Comparison of ENCODE assay signal across 8 mouse cellular contexts in the genomic region with DNA sequence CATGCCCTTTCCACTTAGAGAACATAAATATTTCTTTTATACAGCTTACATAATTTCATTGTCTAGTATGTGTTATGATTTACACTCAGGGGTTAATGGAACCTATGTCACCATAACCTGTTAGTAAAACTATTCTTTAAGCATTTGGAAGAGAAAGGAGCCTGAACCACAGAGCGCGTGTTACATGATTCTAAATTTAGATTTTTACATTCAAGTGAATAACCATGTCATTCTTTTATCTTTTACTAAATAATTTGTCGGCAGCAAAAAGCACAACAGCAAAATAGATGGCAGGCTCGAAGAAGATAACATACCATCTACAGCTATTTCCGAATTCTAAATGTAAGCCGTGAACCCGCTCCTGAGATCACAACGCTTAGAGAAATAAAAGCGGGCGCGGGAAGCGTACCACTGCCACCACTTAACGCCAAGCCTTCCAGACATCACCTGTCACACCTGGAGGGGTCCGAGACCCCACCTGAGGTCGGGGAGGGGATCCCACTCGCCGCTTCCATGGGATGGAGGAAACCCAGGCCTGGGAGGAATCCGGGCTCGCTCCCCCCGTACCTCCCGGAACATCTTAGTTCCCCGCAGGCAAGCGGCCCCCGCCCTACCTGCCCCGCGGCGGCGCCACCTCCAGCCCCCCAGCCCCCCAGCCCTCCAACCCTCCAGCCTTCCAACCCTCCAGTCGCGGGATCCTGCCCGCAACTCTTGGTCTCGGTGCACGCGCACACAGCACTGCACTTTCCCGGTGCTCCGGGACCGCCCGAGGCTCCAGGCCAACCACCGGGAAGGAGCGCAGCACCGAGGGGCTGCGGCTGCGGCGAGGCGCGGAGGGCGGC. TPM values are rescaled to one million over a fixed set of nuclear protein-coding genes. Genes with fewer than 3 reads are reported as not detected.
A peak's percentile ranks its signal among the peaks of the same experiment; 100 is the strongest.
DNase-seq lines count a peak whose midpoint lies in the region; ATAC-seq and TF ChIP-seq lines count a peak whose summit lies in the region.

No protein-coding gene starts in this region.

- no peak for ATAC-seq in heart, embryonic 13.5 days (ENCODE audit: extremely low read depth, insufficient number of reproducible peaks, low FRiP score, low TSS enrichment)
- peak; percentile 12 for ATAC-seq in CD4-positive, CD25-positive, alpha-beta regulatory T cell, adult 4 months
- peak; percentile 43 for ATAC-seq in heart, postnatal 0 days (ENCODE audit: insufficient read depth, low read depth)
- ATAC-seq in liver, postnatal 0 days = peak; percentile 58

- H3K4me2 ChIP-seq in heart, embryonic 13.5 days = peak overlapping the region; percentile 97
- H3K4me2 ChIP-seq in heart, postnatal 0 days (ENCODE audit: low read depth, low read length) = peak overlapping the region; percentile 98
- peak overlapping the region; percentile 97 for H3K4me2 ChIP-seq in liver, postnatal 0 days (ENCODE audit: low read depth, low read length)

- WGBS in heart, embryonic 13.5 days = 3% methylated on average over 41 of the region's 47 CpGs
- 2% methylated on average over 45 of the region's 47 CpGs for WGBS in heart, postnatal 0 days
- 3% methylated on average over 40 of the region's 47 CpGs for WGBS in liver, postnatal 0 days (ENCODE audit: insufficient replicate concordance)

- TF ChIP-seq EP300 in heart, postnatal 0 days (IDR thresholded peaks at IDR 0.05; ENCODE audit: low read depth) = no peak
- TF ChIP-seq EP300 in liver, postnatal 0 days (IDR thresholded peaks at IDR 0.05; ENCODE audit: low read depth) = no peak

- no peaks in the 10 kb centered on the region for H3K9me3 ChIP-seq in heart, embryonic 13.5 days
- no peaks in the 10 kb centered on the region for H3K9me3 ChIP-seq in heart, postnatal 0 days (replicated peaks; ENCODE audit: control insufficient read depth, low read length)
- H3K9me3 ChIP-seq in liver, postnatal 0 days (ENCODE audit: low read length) = no peaks in the 10 kb centered on the region

- peak overlapping the region; percentile 87 for H3K9ac ChIP-seq in heart, embryonic 13.5 days
- peak overlapping the region; percentile 84 for H3K9ac ChIP-seq in heart, postnatal 0 days (replicated peaks; ENCODE audit: low read depth, low read length)
- H3K9ac ChIP-seq in liver, postnatal 0 days (replicated peaks) = peak overlapping the region; percentile 74

- H3K27me3 ChIP-seq in heart, embryonic 13.5 days (replicated peaks) = peaks cover 39% of the 10 kb centered on the region
- peaks cover 14% of the 10 kb centered on the region for H3K27me3 ChIP-seq in heart, postnatal 0 days (ENCODE audit: control insufficient read depth, insufficient read depth, low read length)
- peaks cover 17% of the 10 kb centered on the region for H3K27me3 ChIP-seq in liver, postnatal 0 days (ENCODE audit: insufficient read depth, low read length)

- TF ChIP-seq CTCF in heart, postnatal 0 days (IDR thresholded peaks at IDR 0.05; ENCODE audit: low read depth) = no peak
- no peak for TF ChIP-seq CTCF in liver, postnatal 0 days (IDR thresholded peaks at IDR 0.05; ENCODE audit: low read depth)

- peaks cover 7% of the 10 kb centered on the region for H3K4me1 ChIP-seq in heart, embryonic 13.5 days
- H3K4me1 ChIP-seq in heart, postnatal 0 days (ENCODE audit: control insufficient read depth, insufficient read depth) = 0 out of 2 replicates have a peak, but pooled peaks cover 3% of the 10 kb centered on the region
- H3K4me1 ChIP-seq in liver, postnatal 0 days (ENCODE audit: insufficient read depth) = 0 out of 2 replicates have a peak, but pooled peaks cover 8% of the 10 kb centered on the region

- H3K27ac ChIP-seq in heart, embryonic 13.5 days (replicated peaks) = peak overlapping the region; percentile 42; the same call in 1 of the 2 replicates
- peak overlapping the region; percentile 44; the same call in 1 of the 2 replicates for H3K27ac ChIP-seq in heart, postnatal 0 days (ENCODE audit: low read depth)
- no peak overlapping the region for H3K27ac ChIP-seq in liver, postnatal 0 days (ENCODE audit: low read depth)

- H3K36me3 ChIP-seq in heart, embryonic 13.5 days = peaks cover 5% of the 10 kb centered on the region; the same call in 1 of the 2 replicates
- no peaks in the 10 kb centered on the region for H3K36me3 ChIP-seq in heart, postnatal 0 days (replicated peaks; ENCODE audit: control insufficient read depth, insufficient read depth, low read length)
- no peaks in the 10 kb centered on the region for H3K36me3 ChIP-seq in liver, postnatal 0 days (replicated peaks; ENCODE audit: insufficient read depth, low read length)

- no peak for DNase-seq in heart, postnatal 4 days
- DNase-seq in T-cell, adult 2 months (ENCODE audit: low spot score) = peak; percentile 16
- DNase-seq in heart, postnatal 0 days (ENCODE audit: low spot score) = no peak
- peak; percentile 19 for DNase-seq in liver, postnatal 0 days
- DNase-seq in thymus, postnatal 36 days = peak; percentile 55 to 60
- DNase-seq in urinary bladder, postnatal 14 days (ENCODE audit: low spot score) = no peak

- peak overlapping the region; percentile 81 for H3K4me3 ChIP-seq in heart, embryonic 13.5 days
- H3K4me3 ChIP-seq in heart, postnatal 0 days (ENCODE audit: low read depth, low read length) = peak overlapping the region; percentile 86
- H3K4me3 ChIP-seq in liver, postnatal 0 days (ENCODE audit: low read depth, low read length) = peak overlapping the region; percentile 72

RNA-seq across cellular contexts. Expression of a gene that starts 0.6 kb away (rescaled TPM):
- 2.1 and 3.8 TPM in 2 replicates for polyA plus RNA-seq in heart, embryonic 13.5 days (2015; fragmentation: Nextera tagmentation; extraction: Ambion mirVana)
- total RNA-seq in heart, postnatal 4 days (2021) = 10 to 100 TPM; 15.1 to 15.5 TPM
- polyA plus RNA-seq in CD4-positive, CD25-positive, alpha-beta regulatory T cell, adult 4 months (2017; shearing (Covaris generic)) = 10 to 100 TPM; 11.7 to 12.1 TPM
- total RNA-seq in heart, postnatal 0 days (2014; rRNA removed; ENCODE audit: low replicate concordance) = 7.3 and 24.4 TPM in 2 replicates
- polyA plus RNA-seq in heart, postnatal 0 days (2015; fragmentation: Nextera tagmentation; extraction: Ambion mirVana) = 3.3 and 4.4 TPM in 2 replicates
- 0.66 and 1.4 TPM in 2 replicates for polyA plus RNA-seq in liver, postnatal 0 days (2015; fragmentation: Nextera tagmentation; extraction: Ambion mirVana)

Comparison
In these comparisons a context has a peak if more than half of its experiments do, and no peak if none do; other contexts are left out.
1. DNase-seq: peak in T-cell, adult 2 months (single experiment), liver, postnatal 0 days (single experiment) and thymus, postnatal 36 days (2 of 2); none in heart, postnatal 4 days (single experiment), heart, postnatal 0 days (single experiment) and urinary bladder, postnatal 14 days (single experiment).
2. Peak in every context shown above with its lines, with median percentiles within 50 percentile points of each other: H3K4me2 ChIP-seq, H3K4me3 ChIP-seq and H3K9ac ChIP-seq.